Mouse (Mus musculus) heart, postnatal 0 days (tissue): Measurements from ENCODE around the gene Kcnh7.

ENCODE experiments used
- CTCF ChIP-seq: IDR thresholded peaks from 2 replicates; pipeline ENCODE4 v1.5.1; 2016; ENCODE audit warnings: antibody characterized with exemption, control low read depth, low read depth
- EP300 ChIP-seq: IDR thresholded peaks from 2 replicates; pipeline ENCODE4 v1.6.1; 2016; ENCODE audit warnings: antibody characterized with exemption, low read depth

DNA sequence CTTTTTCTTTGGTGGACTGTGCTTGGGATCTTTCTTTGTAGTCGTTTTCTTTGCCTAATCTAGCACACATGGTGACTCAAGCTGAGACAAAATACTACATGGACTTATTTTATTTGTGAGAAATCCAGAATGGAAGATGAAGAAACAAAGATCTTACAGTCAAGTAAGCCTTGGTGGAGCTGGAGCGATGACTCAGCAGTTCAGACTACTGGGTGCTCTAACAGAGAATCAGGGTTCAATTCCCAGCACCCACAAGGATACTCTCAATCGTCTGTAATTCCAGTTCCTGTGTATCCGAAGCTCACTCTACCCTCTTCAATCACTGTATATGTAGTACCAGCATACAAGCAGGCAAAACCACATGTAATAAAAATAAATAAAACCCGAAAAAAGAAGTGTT lies 513.8 kb downstream of the Kcnh7 start:
- no peak for TF ChIP-seq CTCF
- TF ChIP-seq EP300, result no peak
